Mouse (Mus musculus) kidney, embryonic 16.5 days (tissue): ENCODE results near the gene Gpr39. TPM values are rescaled to one million over a fixed set of nuclear protein-coding genes. Genes with fewer than 3 reads are reported as not detected.
A peak's percentile ranks its signal among the peaks of the same experiment; 100 is the strongest.

Experiments
- ATAC-seq: fragments of 200-750 bp; cut with Nextera tagmentation; 2 replicates; pipeline ENCODE4 v1.8.0; 2017; ENCODE audit warnings: moderate TSS enrichment; ENCODE audit not compliant: low FRiP score, low TSS enrichment
- H3K27ac ChIP-seq: fragments of 300-500 bp; sonication (generic); 2 replicates; pipeline ENCODE4 v1.5.1; 2014; ENCODE audit warnings: low read length
- H3K27me3 ChIP-seq: fragments of 300-500 bp; sonication (generic); 2 replicates; pipeline ENCODE4 v1.6.1; 2014; ENCODE audit warnings: low read length, control low read depth, mixed read lengths; ENCODE audit not compliant: insufficient read depth
- H3K36me3 ChIP-seq: fragments of 300-500 bp; sonication (generic); 2 replicates; pipeline ENCODE4 v1.6.1; 2014; ENCODE audit warnings: low read length, control low read depth, mixed read lengths; ENCODE audit not compliant: insufficient read depth
- H3K4me1 ChIP-seq: fragments of 300-500 bp; sonication (generic); 2 replicates; pipeline ENCODE4 v1.6.1; 2014; ENCODE audit warnings: low read length, control low read depth, mixed read lengths; ENCODE audit not compliant: insufficient read depth
- H3K4me2 ChIP-seq: fragments of 300-500 bp; sonication (generic); replicated peaks from 2 replicates; pipeline ENCODE4 v1.6.1; 2014; ENCODE audit warnings: low read depth, low read length
- H3K4me3 ChIP-seq: fragments of 300-500 bp; sonication (generic); 2 replicates; pipeline ENCODE4 v1.5.1; 2014; ENCODE audit warnings: mild to moderate bottlenecking, low read length
- H3K9ac ChIP-seq: fragments of 300-500 bp; sonication (generic); replicated peaks from 2 replicates; pipeline ENCODE4 v1.6.1; 2014; ENCODE audit warnings: low read length
- H3K9me3 ChIP-seq: fragments of 300-500 bp; sonication (generic); 2 replicates; pipeline ENCODE4 v1.6.1; 2016; ENCODE audit warnings: low read length, control low read depth
- WGBS: fragments of 180-500 bp; shearing (Covaris S2); extraction: QIAGEN DNeasy Blood & Tissue Kit; methylation state at CpG from one replicate; pipeline ENCODE4 v1.1.7; 2014; 5-methylcytosine and 5-hydroxymethylcytosine counted together
- polyA plus RNA-seq: library from polyadenylated mRNA; unstranded; fragments of >200 nt; fragmentation: Nextera tagmentation; extraction: Ambion mirVana; gene quantifications from 2 replicates; pipeline ENCODE4 v1.2.1, GENCODE M21; 2015

The Gpr39 gene
- polyA plus RNA-seq, 1 experiment from 2014 or later, result 7.0 TPM

- H3K9me3 ChIP-seq, result no peaks in the 10 kb centered on the region
- no peaks in the 10 kb centered on the region for H3K36me3 ChIP-seq
- H3K4me2 ChIP-seq, result no peak overlapping the region
- no peak for ATAC-seq
- H3K9ac ChIP-seq, result no peak overlapping the region
- H3K27me3 ChIP-seq, result no peaks in the 10 kb centered on the region
- 63% methylated on average over 13 of the region's 13 CpGs for WGBS
- H3K4me1 ChIP-seq, result no peaks in the 10 kb centered on the region
- H3K27ac ChIP-seq, result no peak overlapping the region
- H3K4me3 ChIP-seq, result no peak overlapping the region
Observed at GRCm38 (mm10) chr1:125839746-125840392, 163.1 kb downstream of the Gpr39 start.

GRCm38 (mm10) chr1:125854646-125855045 lies 177.9 kb downstream of the Gpr39 start:
- Histone ChIP-seq H3K9ac (no peak overlapping the region), H3K27me3 (no peaks in the 10 kb centered on the region), H3K4me2 (no peak overlapping the region), H3K4me1 (no peaks in the 10 kb centered on the region), H3K4me3 (no peak overlapping the region), H3K36me3 (no peaks in the 10 kb centered on the region), H3K9me3 (no peaks in the 10 kb centered on the region), H3K27ac (no peak overlapping the region)
- WGBS, result 14% methylated on average over 5 of the region's 5 CpGs
- ATAC-seq, result no peak

- Histone ChIP-seq H3K36me3 (no peaks in the 10 kb centered on the region), H3K4me3 (no peak overlapping the region), H3K9ac (no peak overlapping the region), H3K4me1 (no peaks in the 10 kb centered on the region), H3K27me3 (no peaks in the 10 kb centered on the region), H3K9me3 (no peaks in the 10 kb centered on the region), H3K27ac (no peak overlapping the region), H3K4me2 (no peak overlapping the region)
- ATAC-seq, result no peak
- 64% methylated on average over 5 of the region's 5 CpGs for WGBS
Observed at GRCm38 (mm10) chr1:125858631-125859030, 181.8 kb downstream of the Gpr39 start.

- WGBS, result 56% methylated on average over 7 of the region's 7 CpGs
- H3K4me3 ChIP-seq, result no peak overlapping the region
- no peaks in the 10 kb centered on the region for H3K27me3 ChIP-seq
- H3K36me3 ChIP-seq, result no peaks in the 10 kb centered on the region
- ATAC-seq, result no peak
- H3K27ac ChIP-seq, result no peak overlapping the region
- H3K9ac ChIP-seq, result no peak overlapping the region
- H3K9me3 ChIP-seq, result no peaks in the 10 kb centered on the region
- no peaks in the 10 kb centered on the region for H3K4me1 ChIP-seq
- no peak overlapping the region for H3K4me2 ChIP-seq
Observed at GRCm38 (mm10) chr1:125870056-125870455, 193.3 kb downstream of the Gpr39 start.

- H3K4me2 ChIP-seq, result no peak overlapping the region
- H3K4me1 ChIP-seq, result no peaks in the 10 kb centered on the region
- H3K9ac ChIP-seq, result no peak overlapping the region
- H3K9me3 ChIP-seq, result no peaks in the 10 kb centered on the region
- WGBS, result 89% methylated on average over 9 of the region's 9 CpGs
- ATAC-seq, result no peak
- H3K27me3 ChIP-seq, result no peaks in the 10 kb centered on the region
- H3K4me3 ChIP-seq, result no peak overlapping the region
- H3K27ac ChIP-seq, result no peak overlapping the region
- H3K36me3 ChIP-seq, result no peaks in the 10 kb centered on the region
Observed at GRCm38 (mm10) chr1:125893158-125893557, 216.4 kb downstream of the Gpr39 start.

- H3K4me1 ChIP-seq, result peaks cover 32% of the 10 kb centered on the region
- WGBS, result 3% methylated on average over 14 of the region's 14 CpGs
- peaks cover 37% of the 10 kb centered on the region for H3K27me3 ChIP-seq
- no peaks in the 10 kb centered on the region for H3K36me3 ChIP-seq
- peak overlapping the region; percentile 47 for H3K4me3 ChIP-seq
- no peak overlapping the region for H3K27ac ChIP-seq
- no peaks in the 10 kb centered on the region for H3K9me3 ChIP-seq
- peak; percentile 62; the same call in 1 of the 2 replicates for ATAC-seq
- peak overlapping the region; percentile 93 for H3K4me2 ChIP-seq
- H3K9ac ChIP-seq, result no peak overlapping the region
Observed at GRCm38 (mm10) chr1:125910211-125910870, 233.5 kb downstream of the Gpr39 start.

- ATAC-seq, result no peak
- Histone ChIP-seq H3K4me3 (peak overlapping the region; percentile 47), H3K9me3 (no peaks in the 10 kb centered on the region), H3K27ac (no peak overlapping the region), H3K4me2 (peak overlapping the region; percentile 93), H3K36me3 (no peaks in the 10 kb centered on the region), H3K27me3 (peaks cover 37% of the 10 kb centered on the region), H3K9ac (no peak overlapping the region), H3K4me1 (peaks cover 32% of the 10 kb centered on the region)
- WGBS, result 2% methylated on average over 9 of the region's 9 CpGs
Observed at GRCm38 (mm10) chr1:125910871-125911265, 234.1 kb downstream of the Gpr39 start.

- Histone ChIP-seq H3K27ac (no peak overlapping the region), H3K36me3 (no peaks in the 10 kb centered on the region), H3K4me3 (peak overlapping the region; percentile 47), H3K9ac (peak overlapping the region; percentile 28; the same call in 1 of the 2 replicates), H3K4me1 (peaks cover 32% of the 10 kb centered on the region), H3K4me2 (peak overlapping the region; percentile 93), H3K9me3 (no peaks in the 10 kb centered on the region), H3K27me3 (peaks cover 40% of the 10 kb centered on the region)
- WGBS, result under 1% methylated on average over 35 of the region's 35 CpGs
- peak; percentile 59 for ATAC-seq
Observed at GRCm38 (mm10) chr1:125911337-125911900, 234.6 kb downstream of the Gpr39 start.

- H3K4me2 ChIP-seq, result peak overlapping the region; percentile 93
- peak overlapping the region; percentile 47 for H3K4me3 ChIP-seq
- ATAC-seq, result peak; percentile 67
- H3K27me3 ChIP-seq, result peaks cover 40% of the 10 kb centered on the region
- no peaks in the 10 kb centered on the region for H3K36me3 ChIP-seq
- peaks cover 32% of the 10 kb centered on the region for H3K4me1 ChIP-seq
- under 1% methylated on average over 43 of the region's 43 CpGs for WGBS
- H3K9ac ChIP-seq, result peak overlapping the region; percentile 28; the same call in 1 of the 2 replicates
- H3K9me3 ChIP-seq, result no peaks in the 10 kb centered on the region
- no peak overlapping the region for H3K27ac ChIP-seq
Observed at GRCm38 (mm10) chr1:125911901-125912445, 235.2 kb downstream of the Gpr39 start.
